Mouse (Mus musculus) liver, embryonic 14 days (tissue): ENCODE data around the gene Fut4. TPM values are rescaled to one million over a fixed set of nuclear protein-coding genes. Genes with fewer than 3 reads are reported as not detected.

Experiments
- polyA plus RNA-seq: library from polyadenylated mRNA; depleted of rRNA; stranded (reverse); fragments of >200 nt; gene quantifications from 2 replicates; pipeline ENCODE4 v1.2.3, GENCODE M21; 2012; rRNA removed

Fut4 gene
- polyA plus RNA-seq: 0.31 and 0.39 TPM in 2 replicates

DNA sequence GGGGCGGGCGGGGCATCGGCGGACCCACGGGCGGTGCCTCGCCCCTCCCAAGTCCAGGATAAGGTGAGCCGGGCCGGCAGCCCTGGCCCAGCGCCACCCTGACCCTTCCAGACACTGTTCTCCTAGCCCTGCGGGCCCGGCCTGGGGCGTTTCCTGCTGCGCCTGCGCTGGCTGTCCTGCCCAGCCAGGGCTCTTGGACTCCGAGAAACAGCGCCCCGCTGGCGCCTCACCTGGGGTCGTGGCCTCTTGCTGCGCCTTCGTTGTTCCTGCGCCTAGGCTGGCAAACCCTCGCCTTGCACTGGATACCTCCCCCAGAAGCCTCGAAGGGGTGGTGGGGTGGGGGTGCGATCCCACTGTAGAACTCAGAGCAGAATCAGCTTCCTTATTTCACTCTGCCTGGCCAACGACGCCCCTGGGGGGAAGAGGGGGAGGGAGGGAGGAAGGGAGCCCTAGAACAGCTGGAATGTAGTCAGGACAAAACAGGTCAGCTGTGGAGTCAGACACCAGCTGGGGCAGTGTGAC lies at the start of gene Fut4:
Gene Fut4, minus strand, starts transcription at position 393 of the 522 bp plus-strand sequence.

DNA sequence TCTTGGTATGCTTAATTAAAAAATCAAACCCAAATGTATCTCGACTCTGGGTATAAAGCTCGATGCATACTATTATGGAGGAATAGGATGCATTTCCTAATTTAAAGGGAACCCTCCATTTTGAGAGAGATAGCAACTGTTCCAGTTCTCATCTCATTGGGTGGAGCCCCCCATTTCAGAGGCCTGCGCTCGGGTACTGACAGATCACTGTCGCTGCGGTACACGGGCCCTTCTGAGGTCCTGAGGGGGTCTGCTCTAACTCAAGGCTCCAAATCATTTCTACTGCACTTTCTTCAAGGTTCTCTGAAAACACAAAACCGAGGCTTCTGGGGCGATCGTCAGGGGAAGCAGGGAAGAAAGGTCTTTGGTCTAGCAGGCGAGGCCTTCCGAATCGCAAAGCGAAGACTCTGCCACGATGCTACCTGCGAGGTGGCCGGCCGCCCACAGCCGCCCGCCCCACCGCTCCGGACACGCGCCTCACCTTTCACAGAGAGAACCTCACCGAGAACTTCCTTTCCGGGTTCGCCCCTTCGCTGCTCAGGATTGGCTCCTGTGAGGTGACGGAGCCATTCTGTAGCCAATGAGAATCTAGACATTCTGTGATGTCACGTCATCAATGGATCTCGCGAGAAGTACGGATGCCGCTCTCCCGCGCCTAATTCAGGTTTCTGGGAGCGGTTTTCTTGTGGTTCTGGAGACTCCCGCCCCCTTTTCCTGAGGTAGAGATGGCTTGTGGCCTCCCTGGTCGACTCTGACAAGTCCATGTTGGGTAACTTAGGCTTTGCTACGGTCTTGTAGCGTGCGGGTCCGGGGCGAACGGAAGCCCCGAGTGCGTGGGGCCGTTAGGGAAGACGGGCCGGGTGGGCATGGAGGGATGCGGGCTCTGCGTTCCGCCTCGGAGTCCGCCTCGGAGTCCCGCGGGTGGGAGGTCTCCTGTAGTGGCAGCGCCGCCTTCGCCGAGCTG lies 32.1 kb upstream of the Fut4 start, which contains the start of the genes Mre11a and Ankrd49:
Gene Mre11a, plus strand, starts transcription at position 616 of the 964 bp plus-strand sequence.
Gene Ankrd49, minus strand, starts transcription at position 818 of the 964 bp plus-strand sequence.

DNA sequence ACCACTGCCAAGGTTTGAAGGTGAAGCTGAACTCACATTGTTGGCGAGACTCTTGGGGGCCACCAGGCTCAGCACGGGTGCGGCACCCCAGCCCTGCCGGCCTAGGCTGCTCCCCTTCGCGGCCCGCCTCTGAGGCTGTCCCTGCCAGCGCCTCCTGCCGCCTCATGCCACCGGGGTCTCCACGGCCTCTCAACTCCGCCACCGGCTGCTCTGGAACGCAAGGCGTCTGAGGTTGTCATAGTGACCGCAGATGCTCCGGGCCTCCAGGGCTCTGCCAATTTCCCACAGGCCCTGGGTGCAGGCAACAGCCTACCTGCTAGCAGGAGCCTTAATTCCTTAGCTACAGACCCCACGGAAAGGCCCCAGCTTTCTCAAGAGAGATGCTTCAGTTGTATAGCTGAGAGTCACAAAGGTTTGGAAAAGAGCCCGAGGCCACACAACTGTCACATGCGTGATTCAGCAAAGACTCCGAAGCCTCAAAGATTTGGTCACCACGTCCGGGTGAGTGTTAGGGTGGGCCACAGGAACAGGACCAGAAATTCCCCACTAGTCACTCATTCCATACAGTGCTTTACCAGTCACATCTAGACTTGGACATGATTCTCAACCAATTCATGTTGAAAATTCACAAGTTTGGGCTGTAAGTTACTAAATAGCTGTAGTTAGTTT lies 18.7 kb upstream of the Fut4 start, which contains the start of gene 1700012B09Rik:
Gene 1700012B09Rik, minus strand, starts transcription at position 228 of the 669 bp plus-strand sequence.

DNA sequence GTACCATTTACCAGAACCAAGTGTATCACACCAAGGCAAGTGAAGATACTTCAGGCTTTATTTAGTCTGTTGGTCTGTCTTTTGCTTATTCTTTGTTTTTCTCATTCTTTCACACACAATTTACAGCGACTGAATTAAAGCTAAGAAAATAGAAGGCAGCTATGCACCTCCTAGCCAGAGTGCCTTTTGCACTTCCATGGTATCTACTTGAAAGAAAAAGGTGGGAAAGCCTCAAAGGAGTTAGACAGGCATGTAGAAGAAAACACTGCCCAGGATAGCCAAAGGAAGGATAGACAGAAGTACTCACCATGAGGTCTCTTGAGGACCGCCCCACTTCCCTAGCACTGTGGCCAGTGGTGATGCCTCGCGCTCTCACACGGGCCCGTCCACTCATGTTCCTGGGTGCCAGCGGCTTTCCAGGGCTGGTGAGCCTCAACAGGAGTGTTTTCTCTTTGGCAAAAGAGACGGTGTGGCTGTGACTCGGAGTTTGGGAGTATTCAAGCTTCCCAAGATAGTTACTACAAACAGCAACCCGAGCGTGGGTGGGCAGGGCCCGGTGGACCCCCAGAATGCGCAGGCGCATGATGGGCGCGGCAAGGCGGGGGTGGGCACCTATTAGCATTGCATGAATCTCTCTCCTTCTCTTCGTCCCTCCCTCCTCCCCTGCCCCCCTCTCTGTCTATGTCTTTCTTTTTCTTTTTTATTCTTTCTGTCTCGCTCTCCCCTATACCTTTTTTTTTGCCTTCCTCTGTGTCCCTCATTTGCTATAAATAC lies 11.9 kb downstream of the Fut4 start, which contains the start of gene Piwil4:
Gene Piwil4, minus strand, starts transcription at position 583 of the 774 bp plus-strand sequence.

Other genes with a start within 250 kb of the Fut4 start
- 1.9 and 2.1 TPM in 2 replicates for gene Amotl1, start 107.3 kb downstream of the Fut4 start, polyA plus RNA-seq
- 0.06 TPM in 2 replicates for gene Piwil4, start 11.7 kb downstream of the Fut4 start, polyA plus RNA-seq
- gene 1700012B09Rik, start 18.6 kb upstream of the Fut4 start, polyA plus RNA-seq: not detected in 2 replicates
- gene Mre11a, start 32.3 kb upstream of the Fut4 start, polyA plus RNA-seq: 7.7 and 8.4 TPM in 2 replicates
- 14.6 and 16.1 TPM in 2 replicates for gene Ankrd49, start 32.5 kb upstream of the Fut4 start, polyA plus RNA-seq
- gene Gpr83, start 107.8 kb upstream of the Fut4 start, polyA plus RNA-seq: 0.05 TPM in 1 of 2 replicates, not detected in the other
- gene Izumo1r, start 151.6 kb upstream of the Fut4 start, polyA plus RNA-seq: not detected in 2 replicates